Mouse (Mus musculus): Measurements from ENCODE around the gene 8030411F24Rik. TPM values are rescaled to one million over a fixed set of nuclear protein-coding genes. Genes with fewer than 3 reads are reported as not detected.
"Not testable (repeated sequence)": the region's sequence is repeated elsewhere in the genome, so short reads cannot be mapped to it uniquely, and the experiment has no call there.

Gene 8030411F24Rik
- polyA plus RNA-seq, 1 experiment from 2014 or later = not detected

- not testable (repeated sequence) for ATAC-seq; H3K36me3 ChIP-seq (ENCODE audit: control insufficient read depth, insufficient read depth, low read length); H3K4me3 ChIP-seq (ENCODE audit: low read length); H3K9me3 ChIP-seq (ENCODE audit: control insufficient read depth, low read length); H3K9ac ChIP-seq (ENCODE audit: low read depth, low read length); H3K4me1 ChIP-seq (ENCODE audit: control insufficient read depth, insufficient read depth, low read length); H3K27me3 ChIP-seq (replicated peaks; ENCODE audit: control insufficient read depth, insufficient read depth, low read length); H3K27ac ChIP-seq (ENCODE audit: low read length); H3K4me2 ChIP-seq (ENCODE audit: low read depth, low read length)
- 84% methylated on average over 4 of the region's 4 CpGs for WGBS
Observed at GRCm38 (mm10) chr2:148771397-148771796, 10.4 kb upstream of the 8030411F24Rik start, which contains the start of gene Cst11. Cst11 (minus strand) TSS chr2:148771497.

GRCm38 (mm10) chr2:148789142-148789541, 7.3 kb downstream of the 8030411F24Rik start, which contains the start of gene Cst12:
Cst12 (plus strand) TSS chr2:148789361.
- no peaks in the 10 kb centered on the region for H3K27me3 ChIP-seq (replicated peaks; ENCODE audit: control insufficient read depth, insufficient read depth, low read length)

GRCm38 (mm10) chr2:148798485-148798884, 16.7 kb downstream of the 8030411F24Rik start, which contains the start of gene Cst8:
Cst8 (plus strand) TSS chr2:148798785.
- H3K27me3 ChIP-seq (replicated peaks; ENCODE audit: control insufficient read depth, insufficient read depth, low read length) = no peaks in the 10 kb centered on the region
- no peak within 1 kb of the TSS for H3K27ac ChIP-seq (ENCODE audit: low read length)
- no peak for ATAC-seq
- H3K4me2 ChIP-seq (ENCODE audit: low read depth, low read length) = no peak within 1 kb of the TSS
- H3K4me3 ChIP-seq (ENCODE audit: low read length) = no peak within 1 kb of the TSS
- H3K36me3 ChIP-seq (ENCODE audit: control insufficient read depth, insufficient read depth, low read length) = no peaks in the 10 kb centered on the region
- H3K9me3 ChIP-seq (ENCODE audit: control insufficient read depth, low read length) = no peaks in the 10 kb centered on the region
- 91% methylated on average over 1 of the region's 1 CpGs for WGBS
- no peak within 1 kb of the TSS for H3K9ac ChIP-seq (ENCODE audit: low read depth, low read length)
- no peaks in the 10 kb centered on the region for H3K4me1 ChIP-seq (ENCODE audit: control insufficient read depth, insufficient read depth, low read length)

More at GRCm38 (mm10) chr2:148789142-148789541, 7.3 kb downstream of the 8030411F24Rik start, which contains the start of gene Cst12:
- no peak within 1 kb of the TSS for H3K4me3 ChIP-seq (ENCODE audit: low read length)
- H3K9me3 ChIP-seq (ENCODE audit: control insufficient read depth, low read length) = no peaks in the 10 kb centered on the region
- no peak for ATAC-seq
- H3K4me1 ChIP-seq (ENCODE audit: control insufficient read depth, insufficient read depth, low read length) = no peaks in the 10 kb centered on the region
- no peaks in the 10 kb centered on the region for H3K36me3 ChIP-seq (ENCODE audit: control insufficient read depth, insufficient read depth, low read length)
- no peak within 1 kb of the TSS for H3K9ac ChIP-seq (ENCODE audit: low read depth, low read length)
- 92% methylated on average over 6 of the region's 6 CpGs for WGBS
- no peak within 1 kb of the TSS for H3K4me2 ChIP-seq (ENCODE audit: low read depth, low read length)
- H3K27ac ChIP-seq (ENCODE audit: low read length) = no peak within 1 kb of the TSS

GRCm38 (mm10) chr2:148801491-148801921, 19.7 kb downstream of the 8030411F24Rik start:
- 38% methylated on average over 3 of the region's 3 CpGs for WGBS
- no peak overlapping the region for H3K27ac ChIP-seq (ENCODE audit: low read length)
- H3K9ac ChIP-seq (ENCODE audit: low read depth, low read length) = no peak overlapping the region
- no peaks in the 10 kb centered on the region for H3K36me3 ChIP-seq (ENCODE audit: control insufficient read depth, insufficient read depth, low read length)
- no peak overlapping the region for H3K4me3 ChIP-seq (ENCODE audit: low read length)
- H3K4me2 ChIP-seq (ENCODE audit: low read depth, low read length) = no peak overlapping the region
- ATAC-seq = no peak
- H3K4me1 ChIP-seq (ENCODE audit: control insufficient read depth, insufficient read depth, low read length) = no peaks in the 10 kb centered on the region
- no peaks in the 10 kb centered on the region for H3K9me3 ChIP-seq (ENCODE audit: control insufficient read depth, low read length)
- no peaks in the 10 kb centered on the region for H3K27me3 ChIP-seq (replicated peaks; ENCODE audit: control insufficient read depth, insufficient read depth, low read length)

- no peak overlapping the region for H3K27ac ChIP-seq (ENCODE audit: low read length)
- no peaks in the 10 kb centered on the region for H3K36me3 ChIP-seq (ENCODE audit: control insufficient read depth, insufficient read depth, low read length)
- no peak overlapping the region for H3K4me2 ChIP-seq (ENCODE audit: low read depth, low read length)
- H3K4me1 ChIP-seq (ENCODE audit: control insufficient read depth, insufficient read depth, low read length) = no peaks in the 10 kb centered on the region
- H3K9ac ChIP-seq (ENCODE audit: low read depth, low read length) = no peak overlapping the region
- no peaks in the 10 kb centered on the region for H3K27me3 ChIP-seq (replicated peaks; ENCODE audit: control insufficient read depth, insufficient read depth, low read length)
- 46% methylated on average over 6 of the region's 6 CpGs for WGBS
- no peak for ATAC-seq
- H3K4me3 ChIP-seq (ENCODE audit: low read length) = no peak overlapping the region
- H3K9me3 ChIP-seq (ENCODE audit: control insufficient read depth, low read length) = no peaks in the 10 kb centered on the region
Observed at GRCm38 (mm10) chr2:148806696-148807095, 24.9 kb downstream of the 8030411F24Rik start.

GRCm38 (mm10) chr2:148819909-148820308, 38.1 kb downstream of the 8030411F24Rik start, which contains the start of gene Cst13:
Cst13 (plus strand) TSS chr2:148820081.
- H3K36me3 ChIP-seq (ENCODE audit: control insufficient read depth, insufficient read depth, low read length) = no peaks in the 10 kb centered on the region
- H3K4me1 ChIP-seq (ENCODE audit: control insufficient read depth, insufficient read depth, low read length) = no peaks in the 10 kb centered on the region
- no peak for ATAC-seq
- H3K27ac ChIP-seq (ENCODE audit: low read length) = no peak within 1 kb of the TSS
- H3K4me3 ChIP-seq (ENCODE audit: low read length) = no peak within 1 kb of the TSS
- H3K9ac ChIP-seq (ENCODE audit: low read depth, low read length) = no peak within 1 kb of the TSS
- no peaks in the 10 kb centered on the region for H3K27me3 ChIP-seq (replicated peaks; ENCODE audit: control insufficient read depth, insufficient read depth, low read length)
- H3K4me2 ChIP-seq (ENCODE audit: low read depth, low read length) = no peak within 1 kb of the TSS
- no peaks in the 10 kb centered on the region for H3K9me3 ChIP-seq (ENCODE audit: control insufficient read depth, low read length)

- H3K27ac ChIP-seq (ENCODE audit: low read length) = no peak overlapping the region
- H3K36me3 ChIP-seq (ENCODE audit: control insufficient read depth, insufficient read depth, low read length) = no peaks in the 10 kb centered on the region
- H3K9ac ChIP-seq (ENCODE audit: low read depth, low read length) = no peak overlapping the region
- no peak overlapping the region for H3K4me2 ChIP-seq (ENCODE audit: low read depth, low read length)
- H3K4me1 ChIP-seq (ENCODE audit: control insufficient read depth, insufficient read depth, low read length) = no peaks in the 10 kb centered on the region
- WGBS = 26% methylated on average over 1 of the region's 1 CpGs
- H3K4me3 ChIP-seq (ENCODE audit: low read length) = no peak overlapping the region
- no peaks in the 10 kb centered on the region for H3K9me3 ChIP-seq (ENCODE audit: control insufficient read depth, low read length)
- H3K27me3 ChIP-seq (replicated peaks; ENCODE audit: control insufficient read depth, insufficient read depth, low read length) = 0 out of 2 replicates have a peak, but pooled peaks cover 4% of the 10 kb centered on the region
- no peak for ATAC-seq
Observed at GRCm38 (mm10) chr2:148825986-148826385, 44.2 kb downstream of the 8030411F24Rik start.

GRCm38 (mm10) chr2:148834912-148835311, 53.1 kb downstream of the 8030411F24Rik start, which contains the start of gene Cst9:
Cst9 (plus strand) TSS chr2:148835147.
- Histone ChIP-seq H3K9me3 (ENCODE audit: control insufficient read depth, low read length) (no peaks in the 10 kb centered on the region), H3K27ac (ENCODE audit: low read length) (no peak within 1 kb of the TSS), H3K36me3 (ENCODE audit: control insufficient read depth, insufficient read depth, low read length) (no peaks in the 10 kb centered on the region), H3K4me3 (ENCODE audit: low read length) (no peak within 1 kb of the TSS), H3K4me2 (ENCODE audit: low read depth, low read length) (no peak within 1 kb of the TSS), H3K27me3 (replicated peaks; ENCODE audit: control insufficient read depth, insufficient read depth, low read length) (peaks cover 13% of the 10 kb centered on the region), H3K9ac (ENCODE audit: low read depth, low read length) (no peak within 1 kb of the TSS), H3K4me1 (ENCODE audit: control insufficient read depth, insufficient read depth, low read length) (no peaks in the 10 kb centered on the region)
- ATAC-seq = no peak
- WGBS = 42% methylated on average over 4 of the region's 4 CpGs

Measured in intestine, embryonic 16.5 days (tissue).